Mouse (Mus musculus): ENCODE results near the gene Napepld.
A peak's percentile ranks its signal among the peaks of the same experiment; 100 is the strongest.
"Not testable (repeated sequence)": the region's sequence is repeated elsewhere in the genome, so short reads cannot be mapped to it uniquely, and the experiment has no call there.

Gene Napepld

GRCm38 (mm10) chr5:21667191-21668137 lies 33.7 kb downstream of the Napepld start:
- no peak for DNase-seq (ENCODE audit: low spot score in 2 of 2)

DNA sequence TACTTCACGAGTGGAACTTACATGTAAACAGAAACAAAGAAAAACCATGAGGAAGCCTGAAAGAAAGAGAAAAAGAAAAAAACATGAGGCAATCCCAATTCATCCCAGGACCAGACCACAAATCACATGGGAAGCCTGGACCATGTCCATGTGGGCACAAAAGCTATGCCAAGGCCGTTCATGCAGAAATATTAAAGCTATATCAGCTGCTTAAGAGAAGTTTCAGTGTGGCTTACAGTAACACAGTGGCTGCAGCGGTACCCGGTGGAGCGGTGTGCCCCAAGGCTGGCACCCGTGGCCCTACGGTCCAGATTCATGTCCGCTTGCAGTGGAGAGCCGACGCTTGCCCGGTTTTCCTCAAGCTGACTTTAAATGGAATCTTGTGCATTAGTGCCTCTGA lies 38.1 kb downstream of the Napepld start:
- no peak for DNase-seq (ENCODE audit: low spot score in 2 of 2)

DNA sequence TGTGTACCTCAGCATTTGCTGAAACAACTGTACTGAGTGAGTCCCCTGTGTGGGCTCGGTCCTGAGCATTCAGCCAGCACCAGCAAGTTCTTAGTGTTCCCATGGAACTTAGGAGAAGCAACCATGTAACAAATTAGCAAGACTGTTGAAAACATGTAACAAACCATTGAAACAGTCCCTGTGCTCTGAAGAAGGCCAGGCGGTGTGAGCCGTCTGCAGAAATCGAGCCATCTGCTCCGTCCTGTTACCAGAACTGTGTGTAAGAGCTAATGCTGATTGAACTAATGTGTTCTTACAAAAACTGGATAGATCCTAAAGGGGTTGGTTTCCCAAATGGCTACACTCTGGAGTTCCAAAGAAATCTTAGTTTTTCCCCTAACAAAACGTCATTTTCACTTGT lies 40.3 kb downstream of the Napepld start:
- no peak for DNase-seq (ENCODE audit: low spot score in 2 of 2)

- peak; percentile 56 to 79 for DNase-seq (ENCODE audit: low spot score in 2 of 2)
Observed at GRCm38 (mm10) chr5:21658623-21659395, 42.4 kb downstream of the Napepld start.

- no peak for DNase-seq (ENCODE audit: low spot score in 2 of 2)
Observed at GRCm38 (mm10) chr5:21658038-21658437, 43.2 kb downstream of the Napepld start.

DNA sequence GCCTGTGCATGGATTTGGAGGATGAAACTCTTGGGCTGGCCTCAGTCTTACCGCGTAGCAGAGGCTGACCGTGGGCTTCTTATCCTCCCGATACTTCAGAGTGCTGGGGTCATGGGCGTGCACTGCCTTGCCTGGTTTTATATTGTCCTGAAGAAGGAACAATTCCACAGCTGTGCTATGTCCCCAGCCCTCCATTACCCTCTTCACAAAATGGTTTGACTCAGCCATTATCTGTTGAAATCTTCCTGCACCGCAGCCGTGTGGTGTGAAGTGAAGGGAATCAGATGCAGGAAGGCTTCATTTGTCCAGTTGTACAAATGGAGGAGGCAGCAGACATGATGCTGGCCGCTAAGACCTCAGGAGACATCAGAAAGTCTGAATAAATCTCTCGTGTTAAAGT lies 44.3 kb downstream of the Napepld start:
- no peak for DNase-seq (ENCODE audit: low spot score in 2 of 2)

DNA sequence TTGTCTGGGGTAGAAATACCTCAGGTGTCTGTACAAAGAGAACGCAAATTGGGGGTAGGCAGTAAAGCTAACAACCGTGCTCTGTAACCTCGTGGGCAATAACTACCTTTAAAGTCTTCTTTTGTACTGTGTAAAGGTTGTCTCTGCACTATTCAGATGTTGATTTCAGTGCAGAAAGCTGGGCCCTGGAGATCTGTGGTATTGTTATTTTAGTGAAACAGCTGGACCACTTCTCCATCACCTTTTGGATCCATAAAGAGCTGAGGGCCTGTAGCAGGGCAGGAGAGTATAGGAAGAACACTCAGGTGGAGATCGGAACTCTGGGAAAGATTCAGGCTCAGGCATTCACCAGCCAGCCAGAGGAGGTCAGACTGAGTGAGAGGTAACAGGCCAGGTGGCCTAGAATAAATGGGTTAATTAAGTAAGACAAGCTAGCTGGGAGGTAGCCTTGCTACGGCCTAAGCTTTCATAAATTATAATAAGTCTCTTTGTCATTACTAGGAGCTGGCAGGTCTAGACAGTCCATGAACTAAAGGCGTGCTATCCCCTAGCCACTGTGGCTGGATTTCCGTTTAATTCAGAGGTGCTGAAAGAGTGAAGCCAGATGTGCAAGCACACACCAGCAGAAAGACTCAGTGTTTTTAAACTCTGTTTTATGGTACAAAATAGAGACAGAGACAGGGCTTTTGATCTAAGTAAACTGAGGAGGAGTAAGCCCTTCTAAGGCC lies 49.1 kb downstream of the Napepld start:
- no peak for DNase-seq (ENCODE audit: low spot score in 2 of 2)

GRCm38 (mm10) chr5:21650736-21651135 lies 50.5 kb downstream of the Napepld start:
- DNase-seq (ENCODE audit: low spot score in 2 of 2): no peak

DNA sequence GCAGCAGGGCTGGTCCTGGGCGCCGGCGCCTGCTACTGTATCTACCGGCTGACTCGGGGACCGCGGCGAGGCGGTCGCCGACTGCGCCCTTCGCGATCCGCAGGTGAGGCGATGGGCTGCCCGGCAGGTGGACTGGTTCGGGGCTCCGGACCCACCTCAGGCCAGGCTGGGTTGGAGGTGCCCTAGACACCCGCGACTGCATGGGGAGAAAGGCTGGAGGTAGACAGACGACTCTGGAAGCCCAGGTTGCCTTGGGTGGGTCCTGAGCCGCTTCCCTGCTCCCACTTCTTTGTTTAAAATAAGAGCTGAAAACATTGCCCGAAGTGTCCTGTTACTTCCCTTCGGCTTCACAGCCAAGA lies 55.1 kb downstream of the Napepld start:
- no peak for DNase-seq (ENCODE audit: low spot score in 2 of 2)

GRCm38 (mm10) chr5:21645439-21646132 lies 55.6 kb downstream of the Napepld start, which contains the start of the genes Fbxl13 and Armc10:
Fbxl13 (minus strand) TSS chr5:21645634.
Armc10 (plus strand) TSS chr5:21645813.
- DNase-seq (ENCODE audit: low spot score in 2 of 2): peak; percentile 82 to 89

DNA sequence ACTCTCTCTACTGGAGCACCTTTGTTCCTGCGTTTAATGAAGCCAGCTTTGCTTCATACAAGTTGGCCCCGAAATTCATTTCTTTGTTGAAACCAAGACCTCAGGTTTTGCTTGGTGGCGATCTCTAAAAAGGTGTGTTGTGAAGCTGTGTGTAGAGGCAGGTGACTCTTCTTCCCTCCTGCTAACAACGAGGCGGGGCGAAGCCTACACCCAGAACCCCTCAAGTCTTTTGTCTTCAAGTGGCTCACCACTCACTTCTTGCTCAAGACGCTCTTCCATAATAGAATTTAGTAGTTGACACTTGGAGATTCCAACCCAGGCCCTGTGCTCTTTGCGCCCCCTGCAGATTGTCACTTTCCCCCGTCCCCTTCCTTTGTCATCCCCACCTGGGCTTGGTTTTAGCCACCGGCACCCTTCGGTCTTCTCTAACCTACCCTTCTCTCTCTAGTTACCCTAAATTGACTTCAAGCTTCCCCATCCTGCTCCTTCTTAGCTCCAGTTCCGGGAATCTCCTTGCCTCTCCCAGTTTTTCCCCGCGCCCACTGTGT lies 56.2 kb downstream of the Napepld start:
- no peak for DNase-seq (ENCODE audit: low spot score in 2 of 2)

- DNase-seq (ENCODE audit: low spot score in 2 of 2): no peak
Observed at GRCm38 (mm10) chr5:21643606-21644005, 57.6 kb downstream of the Napepld start.

- DNase-seq (ENCODE audit: low spot score in 2 of 2): peak in 1 of 2 experiments; percentile 70
Observed at GRCm38 (mm10) chr5:21640961-21641360, 60.2 kb downstream of the Napepld start.

DNA sequence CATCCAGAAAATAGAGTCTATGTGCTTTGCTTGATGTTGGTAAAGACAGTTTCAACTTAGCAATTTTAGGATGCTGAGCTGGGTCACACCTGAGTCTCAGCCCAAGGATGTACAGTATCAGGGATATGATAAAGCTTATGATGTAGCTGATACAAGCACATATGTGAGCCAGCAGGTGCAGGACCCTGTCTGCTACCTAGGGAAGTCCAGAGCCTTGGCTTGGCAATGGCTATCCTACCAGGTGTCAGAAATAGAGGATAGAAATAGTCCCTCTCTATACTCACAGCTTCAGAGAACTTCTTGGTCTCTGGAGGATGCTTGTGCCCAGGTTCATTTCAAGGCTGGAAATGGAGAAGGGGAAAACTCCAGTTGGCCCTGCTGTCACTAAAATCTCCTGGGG lies 75.3 kb downstream of the Napepld start:
- no peak for DNase-seq (ENCODE audit: low spot score in 2 of 2)

GRCm38 (mm10) chr5:21616450-21617009 lies 84.7 kb downstream of the Napepld start:
- no peak for DNase-seq (ENCODE audit: low spot score in 2 of 2)

DNA sequence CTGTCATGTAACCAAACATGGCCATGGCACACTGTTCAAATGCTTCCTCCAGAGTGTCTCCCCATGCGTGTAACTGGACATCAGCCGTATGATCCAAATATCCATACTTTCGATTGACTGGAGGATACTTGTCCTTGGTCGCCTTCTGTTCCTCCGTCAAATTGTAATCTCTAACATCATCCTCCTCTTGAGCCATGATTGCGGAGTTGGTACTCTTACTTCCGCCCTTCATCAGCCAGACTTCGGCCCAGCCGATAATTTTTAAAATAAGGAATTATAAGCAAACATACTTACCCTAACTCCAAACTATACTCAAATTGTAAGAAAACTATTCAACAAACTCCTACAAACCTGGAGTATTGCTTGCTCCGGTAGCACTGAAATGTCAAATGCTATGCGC lies 86.9 kb downstream of the Napepld start:
- DNase-seq (ENCODE audit: low spot score in 2 of 2): not testable (repeated sequence)
